Mouse (Mus musculus): ENCODE data around the gene Agpat3. TPM values are rescaled to one million over a fixed set of nuclear protein-coding genes. Genes with fewer than 3 reads are reported as not detected.

The Agpat3 gene
- 100 to 1,000 TPM; 115 to 118 TPM for total RNA-seq (2021)
- long read RNA-seq, experiment 1, full-length matches to known transcripts: 12 of 161 reads
- long read RNA-seq, experiment 1, partial matches to known transcripts: 6 of 161 reads
- long read RNA-seq, experiment 1, other reads (novel, unspliced or antisense): 143 of 161 reads
- long read RNA-seq, experiment 2, full-length matches to known transcripts: 14 of 136 reads
- long read RNA-seq, experiment 2, partial matches to known transcripts: 6 of 136 reads
- long read RNA-seq, experiment 2, other reads (novel, unspliced or antisense): 116 of 136 reads

GRCm38 (mm10) chr10:78351887-78352665 is at the start of gene Agpat3:
Agpat3 (minus strand) TSS chr10:78352489.
- DNase-seq (ENCODE audit: low spot score): peak; percentile 56

DNA sequence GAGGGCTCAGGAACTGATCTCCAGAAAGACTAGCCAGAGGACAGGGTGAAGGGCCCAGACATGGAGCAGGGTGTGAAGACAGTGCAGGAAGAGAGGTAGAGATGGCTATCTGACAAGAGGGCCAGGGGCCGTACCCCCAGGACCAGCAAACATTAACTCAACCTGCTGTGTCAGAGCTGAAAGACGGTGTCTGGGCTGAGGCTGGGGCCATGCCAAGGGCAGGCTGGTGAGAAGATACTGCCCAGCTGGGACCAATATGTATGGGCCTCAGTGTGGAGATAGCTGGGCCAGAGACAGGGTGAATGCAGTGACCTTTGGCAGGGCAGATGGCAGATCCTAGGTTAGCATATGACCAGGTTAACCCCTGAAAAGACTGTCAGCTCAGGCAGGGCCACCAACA is 48.8 kb upstream of the Agpat3 start:
- DNase-seq (ENCODE audit: low spot score): no peak

DNA sequence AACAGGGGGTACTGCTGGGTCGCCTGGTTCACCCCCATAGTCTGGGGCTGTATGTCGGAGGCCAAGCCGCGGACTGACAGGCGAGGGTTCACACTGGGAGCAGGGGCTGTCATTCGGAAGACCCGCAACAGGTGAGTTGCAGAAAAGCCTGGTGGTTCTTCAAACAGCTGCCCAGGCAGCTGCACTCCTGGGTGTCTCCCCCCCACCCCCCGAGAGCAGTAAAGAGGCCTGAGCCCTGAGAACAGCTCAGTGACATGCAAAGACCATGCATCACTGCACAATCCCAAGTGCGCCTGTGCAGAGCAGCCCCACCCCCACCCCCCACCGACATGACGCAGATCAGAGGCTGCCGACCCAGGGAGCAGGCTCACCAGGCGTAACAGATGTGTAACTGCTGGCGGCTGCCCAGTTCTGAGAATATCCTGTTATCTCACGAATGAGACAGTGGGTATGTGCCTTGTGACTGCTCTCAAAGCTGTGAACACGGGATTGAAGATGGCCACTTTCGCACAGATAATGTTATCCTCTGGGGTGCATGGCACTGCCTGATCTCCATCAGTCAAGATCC is 46.9 kb upstream of the Agpat3 start:
- DNase-seq (ENCODE audit: low spot score): no peak

GRCm38 (mm10) chr10:78396625-78396885 is 44.3 kb upstream of the Agpat3 start:
- no peak for DNase-seq (ENCODE audit: low spot score)

- DNase-seq (ENCODE audit: low spot score): peak; percentile 91
Measured at GRCm38 (mm10) chr10:78395819-78396624, 43.7 kb upstream of the Agpat3 start.

DNA sequence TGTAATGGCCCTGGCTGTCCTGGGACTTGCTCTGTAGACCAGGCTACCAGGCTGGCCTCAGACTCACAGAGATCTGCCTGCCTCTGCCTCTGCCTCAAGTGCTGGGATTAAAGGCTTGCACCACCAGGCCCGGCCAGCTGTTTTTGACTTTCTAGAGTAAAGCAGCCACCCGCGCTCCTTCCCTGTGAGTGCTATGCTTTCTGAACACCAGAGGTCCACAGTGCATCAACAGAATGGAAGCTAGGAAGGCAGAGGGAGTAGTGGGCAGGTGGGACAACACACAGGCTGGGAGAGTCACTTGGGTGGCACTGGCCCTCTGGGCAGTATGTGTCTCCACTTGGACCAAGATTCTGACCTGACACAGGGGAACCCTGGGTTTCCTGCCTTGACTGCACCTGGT is 43.1 kb upstream of the Agpat3 start:
- DNase-seq (ENCODE audit: low spot score): no peak

DNA sequence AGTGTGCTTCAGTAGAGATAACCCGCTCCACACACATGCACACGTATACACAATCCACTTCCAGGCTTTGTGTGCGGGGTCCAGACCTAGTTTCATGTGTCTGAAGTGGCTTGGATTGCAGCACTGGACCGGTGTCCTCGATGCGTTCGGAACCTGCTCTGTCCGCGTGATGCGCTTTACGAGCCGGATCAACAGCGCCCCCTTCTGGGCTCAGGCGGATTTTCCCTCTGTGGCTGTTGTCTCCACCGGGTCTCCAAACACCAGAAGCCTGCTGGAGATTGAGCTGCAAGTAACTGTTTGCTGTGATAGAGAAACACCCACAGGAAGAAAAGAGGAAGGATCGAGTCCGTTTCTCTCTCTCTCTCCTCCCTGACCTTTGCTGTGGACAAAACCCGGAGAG is 39.8 kb upstream of the Agpat3 start:
- DNase-seq (ENCODE audit: low spot score): peak; percentile 86

DNA sequence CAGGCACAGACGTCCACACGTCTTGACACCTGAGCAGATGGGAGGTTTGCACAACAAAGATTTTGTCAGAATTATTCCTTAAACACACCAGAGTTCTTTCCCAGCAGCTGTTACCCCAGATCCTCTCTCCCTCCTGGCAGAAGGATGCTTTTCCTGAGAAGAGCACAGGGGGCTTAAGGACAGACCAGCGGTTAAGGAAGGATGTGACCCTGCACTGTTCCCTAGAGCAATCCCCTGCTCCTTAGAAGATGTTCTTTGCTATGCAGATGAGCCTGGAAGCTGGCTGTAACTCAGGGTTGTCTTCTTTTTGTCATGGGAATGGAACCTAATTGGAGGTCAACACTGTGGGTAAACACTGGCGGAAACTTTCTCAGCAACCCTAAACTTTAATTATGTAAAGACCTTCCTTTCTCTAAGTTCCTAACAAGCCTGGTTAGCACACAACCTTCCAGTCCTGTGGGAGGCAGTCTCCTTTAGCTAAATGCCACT is 38.7 kb upstream of the Agpat3 start:
- no peak for DNase-seq (ENCODE audit: low spot score)

DNA sequence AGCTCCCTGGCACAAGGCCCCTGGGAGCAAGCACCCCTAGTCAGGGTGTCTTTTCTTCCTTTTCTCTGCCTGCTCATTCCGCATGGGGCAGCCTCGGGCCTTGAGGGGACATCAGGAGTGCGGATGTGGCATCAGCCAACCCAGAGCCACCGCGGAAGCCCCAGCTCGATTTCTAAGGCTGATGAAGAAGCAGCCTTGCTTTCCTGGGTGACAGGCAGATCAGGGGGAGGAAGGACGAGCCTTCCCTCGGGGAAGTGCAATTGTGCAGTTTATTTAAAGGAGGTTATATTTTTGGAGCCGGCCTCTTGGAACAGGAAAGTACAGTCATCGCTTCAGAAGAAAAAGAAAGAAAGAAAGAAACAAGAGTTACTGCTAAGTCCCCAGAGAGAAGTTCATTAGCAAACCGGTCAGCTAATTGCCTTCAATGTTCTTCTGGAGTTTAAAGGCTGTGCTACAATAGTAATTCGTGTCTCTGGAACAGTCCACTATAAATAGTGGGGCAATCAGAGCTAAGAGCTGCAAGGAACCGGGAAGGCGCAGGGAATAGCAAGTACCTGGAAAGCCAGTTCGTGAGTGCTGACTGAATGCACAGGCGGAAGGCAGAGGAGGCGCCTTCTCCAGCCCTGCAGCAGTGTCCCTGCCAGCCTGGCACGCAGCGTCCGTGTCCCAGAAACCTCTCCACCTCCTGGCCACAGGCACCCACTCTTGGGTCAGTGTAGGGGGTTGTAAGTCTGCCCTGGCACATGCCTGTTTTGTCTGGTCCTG is 36.1 kb upstream of the Agpat3 start:
- no peak for DNase-seq (ENCODE audit: low spot score)

- DNase-seq (ENCODE audit: low spot score): no peak
Measured at GRCm38 (mm10) chr10:78385520-78385919, 33.2 kb upstream of the Agpat3 start.

GRCm38 (mm10) chr10:78383567-78383966 is 31.3 kb upstream of the Agpat3 start:
- no peak for DNase-seq (ENCODE audit: low spot score)

DNA sequence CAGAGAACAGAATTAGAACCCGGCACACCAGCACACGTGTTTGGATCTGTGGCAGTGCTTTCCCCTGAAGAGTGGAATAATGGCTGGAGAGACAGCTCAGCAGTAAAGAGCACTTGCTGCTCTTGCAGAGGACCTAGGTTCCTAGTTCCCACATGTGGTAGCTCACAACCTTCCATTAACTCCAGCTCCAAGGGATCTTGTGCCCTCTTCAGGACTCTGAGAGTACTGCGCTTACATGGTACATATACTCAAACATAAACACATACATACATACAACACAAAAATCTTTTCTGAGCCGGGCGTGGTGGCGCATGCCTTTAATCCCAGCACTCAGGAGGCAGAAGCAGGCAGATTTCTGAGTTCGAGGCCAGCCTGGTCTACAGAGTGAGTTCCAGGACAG is 26.2 kb upstream of the Agpat3 start:
- DNase-seq (ENCODE audit: low spot score): no peak

DNA sequence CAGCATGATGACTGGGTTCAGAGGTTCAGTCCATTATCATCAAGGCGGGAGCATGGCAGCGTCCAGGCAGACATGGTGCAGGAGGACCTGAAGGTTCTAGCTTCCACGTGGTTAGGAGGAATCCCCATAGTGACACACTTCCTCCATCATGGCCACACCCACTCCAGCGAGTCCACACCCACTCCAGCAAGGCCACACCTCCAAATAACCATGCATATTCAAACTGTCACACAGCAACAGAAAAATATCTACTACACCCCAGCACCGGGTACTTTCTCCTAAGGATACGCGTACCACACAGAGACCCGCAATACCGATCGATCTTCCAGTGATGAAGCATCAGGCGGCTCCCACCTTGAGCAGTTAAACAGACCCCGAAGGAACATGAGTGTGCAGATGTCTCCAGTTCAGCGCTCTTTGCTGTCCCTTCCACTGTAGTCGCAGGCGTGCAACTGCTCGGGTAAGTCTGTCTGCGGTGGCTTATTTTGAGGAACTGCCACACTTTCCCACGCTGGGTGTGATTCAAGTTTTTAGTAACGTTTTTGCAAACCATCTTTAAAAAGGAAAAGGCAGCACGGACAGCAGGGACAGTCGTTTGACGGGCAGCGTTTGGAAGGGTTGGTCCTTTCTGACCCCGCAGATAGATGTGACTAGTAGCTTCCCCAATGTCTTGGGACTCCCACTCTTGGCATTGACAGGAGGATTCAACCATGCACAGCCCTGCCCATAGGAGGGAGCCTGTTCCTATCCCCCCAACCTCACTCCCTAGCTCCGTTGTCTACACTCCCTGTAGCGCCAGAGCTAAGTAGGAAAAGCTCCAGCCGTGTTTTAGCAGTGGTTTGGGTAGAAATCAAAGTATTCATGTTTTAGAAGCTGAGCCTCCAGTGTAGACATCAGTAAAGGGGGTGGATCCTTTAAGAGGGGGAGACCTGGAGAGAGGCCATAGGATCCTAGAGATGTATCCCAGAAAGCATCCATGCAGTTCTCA is 20.7 kb upstream of the Agpat3 start:
- DNase-seq (ENCODE audit: low spot score): no peak

DNA sequence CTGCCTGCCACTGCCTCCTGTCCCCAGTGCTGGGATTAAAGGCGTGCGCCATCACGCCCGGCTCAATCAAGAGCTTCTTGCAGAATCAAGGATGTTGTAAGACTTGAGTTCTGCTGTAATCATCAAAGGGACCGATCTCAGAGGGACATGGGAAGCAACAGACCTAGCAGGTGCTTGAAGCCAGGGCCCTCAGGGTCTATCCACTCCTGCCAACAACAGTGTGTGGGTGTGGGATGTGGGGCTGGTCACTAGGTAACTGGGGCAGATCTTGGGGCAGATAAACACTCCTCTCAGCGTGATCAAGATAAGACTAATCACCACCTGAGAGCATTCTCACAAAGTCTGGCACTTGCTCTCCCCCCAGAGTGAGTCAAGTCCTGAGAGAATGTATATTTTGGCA is 19.5 kb upstream of the Agpat3 start:
- DNase-seq (ENCODE audit: low spot score): no peak

GRCm38 (mm10) chr10:78367586-78367985 is 15.3 kb upstream of the Agpat3 start:
- no peak for DNase-seq (ENCODE audit: low spot score)

DNA sequence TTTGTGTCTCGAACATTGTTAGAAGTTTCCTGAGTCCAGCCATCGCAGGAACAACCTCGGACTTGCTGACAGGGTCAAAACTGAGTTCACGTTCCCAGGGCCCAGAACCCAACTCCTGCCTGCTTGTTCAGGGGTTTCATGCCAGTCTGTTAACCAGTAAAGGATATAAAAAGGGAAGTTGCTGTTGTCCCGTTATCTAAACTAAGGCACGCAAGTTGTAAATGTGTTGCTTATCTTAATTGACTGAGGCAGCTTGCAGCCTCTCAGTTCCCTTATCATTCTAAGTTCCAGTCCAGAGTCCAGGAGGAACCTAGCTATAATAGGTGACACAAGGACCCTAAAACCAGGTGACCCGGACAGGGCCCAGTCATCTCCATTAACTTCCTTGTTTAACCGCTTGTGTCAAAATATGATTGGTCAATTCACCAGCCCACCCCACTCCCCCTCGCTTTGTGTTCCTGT is 14.6 kb upstream of the Agpat3 start:
- DNase-seq (ENCODE audit: low spot score): no peak

DNA sequence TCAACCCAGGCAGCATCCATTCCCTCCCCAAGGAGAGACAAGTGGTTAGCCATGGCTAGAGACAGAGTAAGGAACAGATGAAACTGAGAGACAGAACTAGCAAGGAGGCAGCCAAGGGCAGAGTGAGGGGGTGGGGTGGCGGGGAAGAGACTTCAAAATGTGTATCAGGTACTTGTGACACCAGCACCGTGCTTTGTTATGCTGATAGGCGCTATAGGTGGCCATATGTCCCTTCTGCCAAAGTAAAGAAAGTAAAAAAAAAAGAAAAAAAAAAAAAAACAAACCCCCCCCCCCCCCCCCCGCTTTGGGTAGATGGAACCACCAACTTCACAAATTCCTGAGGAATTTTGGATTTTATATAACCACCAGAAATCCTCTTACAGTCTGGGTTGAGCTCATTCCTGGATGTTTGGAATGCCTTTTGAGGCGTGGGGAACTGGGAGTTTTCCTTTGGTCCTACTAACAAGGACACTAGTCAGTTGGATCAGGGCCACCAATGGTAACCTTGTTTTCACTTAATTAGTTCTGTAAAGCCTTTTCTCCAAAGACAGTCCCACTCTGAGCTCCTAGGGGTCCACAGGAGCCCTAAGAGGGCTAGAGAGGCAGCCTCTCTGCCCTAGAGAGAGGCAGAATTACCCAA is 14.0 kb upstream of the Agpat3 start:
- DNase-seq (ENCODE audit: low spot score): no peak

- no peak for DNase-seq (ENCODE audit: low spot score)
Measured at GRCm38 (mm10) chr10:78365555-78365954, 13.3 kb upstream of the Agpat3 start.

- DNase-seq (ENCODE audit: low spot score): no peak
Measured at GRCm38 (mm10) chr10:78364106-78364505, 11.8 kb upstream of the Agpat3 start.

All from gastrocnemius, adult 18-20 months (tissue).